Mouse (Mus musculus) embryonic facial prominence, embryonic 13.5 days (tissue): Measurements from ENCODE around the gene Tnc. TPM values are rescaled to one million over a fixed set of nuclear protein-coding genes. Genes with fewer than 3 reads are reported as not detected.

Experiments
- ATAC-seq: fragments of 200-750 bp; cut with Nextera tagmentation; 2 replicates; pipeline ENCODE4 v1.8.0; 2017; ENCODE audit warnings: low read depth; ENCODE audit not compliant: insufficient number of reproducible peaks, insufficient read depth, low FRiP score, low TSS enrichment
- H3K27ac ChIP-seq: fragments of 300-500 bp; sonication (generic); 2 replicates; pipeline ENCODE4 v1.5.1; 2015; ENCODE audit warnings: moderate library complexity, mild to moderate bottlenecking, inconsistent platforms
- H3K27me3 ChIP-seq: fragments of 300-500 bp; sonication (generic); 2 replicates; pipeline ENCODE4 v1.6.1; 2015; ENCODE audit warnings: mild to moderate bottlenecking, inconsistent platforms
- H3K36me3 ChIP-seq: fragments of 300-500 bp; sonication (generic); 2 replicates; pipeline ENCODE4 v1.6.1; 2015; ENCODE audit warnings: mild to moderate bottlenecking, inconsistent platforms
- H3K4me1 ChIP-seq: fragments of 300-500 bp; sonication (generic); 2 replicates; pipeline ENCODE4 v1.6.1; 2015; ENCODE audit warnings: inconsistent platforms
- H3K4me2 ChIP-seq: fragments of 300-500 bp; sonication (generic); 2 replicates; pipeline ENCODE4 v1.6.1; 2015; ENCODE audit warnings: moderate library complexity, mild to moderate bottlenecking, inconsistent platforms
- H3K4me3 ChIP-seq: fragments of 300-500 bp; sonication (generic); 2 replicates; pipeline ENCODE4 v1.5.1; 2015; ENCODE audit warnings: mild to moderate bottlenecking, inconsistent platforms
- H3K9ac ChIP-seq: fragments of 300-500 bp; sonication (generic); 2 replicates; pipeline ENCODE4 v1.6.1; 2015; ENCODE audit warnings: mild to moderate bottlenecking, inconsistent platforms
- H3K9me3 ChIP-seq: fragments of 300-500 bp; sonication (generic); 2 replicates; pipeline ENCODE4 v1.6.1; 2016; ENCODE audit warnings: inconsistent platforms
- WGBS: fragments of 180-500 bp; shearing (Covaris S2); methylation state at CpG from one replicate; pipeline ENCODE4 v1.1.7; 2015; ENCODE audit warnings: mixed read lengths; 5-methylcytosine and 5-hydroxymethylcytosine counted together
- polyA plus RNA-seq: library from polyadenylated mRNA; unstranded; fragments of >200 nt; fragmentation: Nextera tagmentation; extraction: Ambion mirVana; gene quantifications from 2 replicates; pipeline ENCODE4 v1.2.1, GENCODE M21; 2015

The Tnc gene
- polyA plus RNA-seq, 1 experiment from 2014 or later: 48.0 TPM

DNA sequence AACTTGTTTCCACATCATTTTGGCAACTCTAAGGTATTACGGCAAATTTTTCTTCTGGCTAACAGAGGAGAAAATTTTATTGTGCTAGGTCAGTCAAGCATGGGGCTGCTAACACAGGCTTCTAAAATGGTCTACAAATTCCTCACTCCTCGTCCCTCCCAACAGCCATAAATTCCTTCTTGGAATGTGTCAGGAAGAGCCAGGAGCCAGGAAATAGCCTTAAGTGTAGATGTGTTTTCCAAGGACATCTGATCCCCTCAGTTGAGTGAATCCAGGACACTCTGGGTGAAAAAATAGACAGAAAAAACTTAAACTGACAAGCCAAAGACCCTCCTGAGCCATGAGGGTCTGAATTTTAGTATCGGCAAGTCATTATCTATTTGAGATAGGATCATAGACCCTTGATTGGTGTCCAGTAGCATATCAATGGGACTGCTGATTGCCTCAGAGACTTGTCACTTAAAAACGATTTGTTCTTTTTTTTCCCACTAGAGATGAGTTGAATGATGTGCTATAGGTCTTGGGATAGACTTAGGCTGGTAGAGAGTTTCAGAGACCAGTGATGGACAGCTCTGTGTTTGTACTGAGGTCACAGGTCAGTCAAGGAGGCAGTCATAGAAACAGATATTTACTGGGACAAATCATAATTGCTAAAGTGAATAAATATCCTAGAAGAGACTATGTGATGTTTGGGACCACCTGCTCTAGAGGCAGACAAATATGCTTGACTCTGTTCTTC, 22.6 kb downstream of the Tnc start:
- Histone ChIP-seq H3K27me3 (no peaks in the 10 kb centered on the region), H3K9me3 (no peaks in the 10 kb centered on the region), H3K4me3 (no peak overlapping the region), H3K4me1 (peaks cover 14% of the 10 kb centered on the region), H3K36me3 (peaks cover 9% of the 10 kb centered on the region; the same call in 1 of the 2 replicates), H3K27ac (no peak overlapping the region), H3K4me2 (no peak overlapping the region), H3K9ac (no peak overlapping the region)
- 62% methylated on average over 4 of the region's 4 CpGs for WGBS
- ATAC-seq: no peak

- ATAC-seq: no peak
- WGBS: 86% methylated on average over 10 of the region's 10 CpGs
- H3K9me3 ChIP-seq: no peaks in the 10 kb centered on the region
Observed at GRCm38 (mm10) chr4:64020930-64021589, 25.8 kb downstream of the Tnc start.

DNA sequence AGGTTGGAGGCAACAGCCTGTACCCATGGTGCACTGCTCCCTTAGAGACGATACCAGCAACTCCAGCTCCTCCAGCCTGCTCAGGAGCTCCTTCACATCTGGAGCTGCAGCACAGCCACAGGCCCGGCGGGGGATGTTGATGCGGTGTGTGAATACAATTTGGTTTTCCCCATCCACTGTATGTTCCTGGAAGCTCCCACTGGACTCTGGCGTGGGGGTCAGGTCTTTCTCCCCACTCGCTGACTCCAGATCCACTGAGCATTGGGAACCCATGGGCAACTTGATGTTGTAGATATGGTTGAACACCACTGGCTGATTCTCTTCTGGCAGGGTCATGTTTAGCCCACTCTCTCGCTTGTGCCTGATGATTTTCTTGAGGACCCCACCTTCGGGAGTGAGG, 26.7 kb downstream of the Tnc start:
- Histone ChIP-seq H3K9me3 (no peaks in the 10 kb centered on the region), H3K36me3 (peaks cover 40% of the 10 kb centered on the region), H3K27ac (no peak overlapping the region), H3K4me3 (no peak overlapping the region), H3K4me2 (no peak overlapping the region), H3K9ac (no peak overlapping the region), H3K27me3 (no peaks in the 10 kb centered on the region), H3K4me1 (peaks cover 1% of the 10 kb centered on the region)
- WGBS: 90% methylated on average over 8 of the region's 8 CpGs
- ATAC-seq: no peak

More at GRCm38 (mm10) chr4:64020930-64021589, 25.8 kb downstream of the Tnc start:
- no peak overlapping the region for H3K4me3 ChIP-seq
- H3K4me1 ChIP-seq: peaks cover 8% of the 10 kb centered on the region
- no peak overlapping the region for H3K27ac ChIP-seq
- peaks cover 35% of the 10 kb centered on the region for H3K36me3 ChIP-seq
- H3K9ac ChIP-seq: no peak overlapping the region
- H3K27me3 ChIP-seq: no peaks in the 10 kb centered on the region
- no peak overlapping the region for H3K4me2 ChIP-seq

- no peaks in the 10 kb centered on the region for H3K9me3 ChIP-seq
- no peaks in the 10 kb centered on the region for H3K27me3 ChIP-seq
- H3K36me3 ChIP-seq: peaks cover 56% of the 10 kb centered on the region
- no peaks in the 10 kb centered on the region for H3K4me1 ChIP-seq
- ATAC-seq: no peak
- no peak overlapping the region for H3K4me3 ChIP-seq
- 33% methylated on average over 2 of the region's 2 CpGs for WGBS
- H3K4me2 ChIP-seq: no peak overlapping the region
- no peak overlapping the region for H3K9ac ChIP-seq
- H3K27ac ChIP-seq: no peak overlapping the region
Observed at GRCm38 (mm10) chr4:64011308-64011707, 35.5 kb downstream of the Tnc start.

GRCm38 (mm10) chr4:64009936-64010335, 36.9 kb downstream of the Tnc start:
- ATAC-seq: no peak
- Histone ChIP-seq H3K27ac (no peak overlapping the region), H3K4me1 (no peaks in the 10 kb centered on the region), H3K36me3 (peaks cover 62% of the 10 kb centered on the region), H3K27me3 (no peaks in the 10 kb centered on the region), H3K9ac (no peak overlapping the region), H3K4me2 (no peak overlapping the region), H3K9me3 (no peaks in the 10 kb centered on the region), H3K4me3 (no peak overlapping the region)
- WGBS: 79% methylated on average over 1 of the region's 1 CpGs

GRCm38 (mm10) chr4:64005198-64005597, 41.6 kb downstream of the Tnc start:
- Histone ChIP-seq H3K4me2 (no peak overlapping the region), H3K9ac (no peak overlapping the region), H3K36me3 (peaks cover 64% of the 10 kb centered on the region), H3K27ac (no peak overlapping the region), H3K9me3 (no peaks in the 10 kb centered on the region), H3K4me3 (no peak overlapping the region), H3K27me3 (no peaks in the 10 kb centered on the region), H3K4me1 (peaks cover 13% of the 10 kb centered on the region)
- WGBS: 87% methylated on average over 4 of the region's 4 CpGs
- no peak for ATAC-seq

- no peak for ATAC-seq
- Histone ChIP-seq H3K4me1 (peaks cover 13% of the 10 kb centered on the region), H3K27me3 (no peaks in the 10 kb centered on the region), H3K4me3 (no peak overlapping the region), H3K9me3 (no peaks in the 10 kb centered on the region), H3K4me2 (no peak overlapping the region), H3K36me3 (peaks cover 69% of the 10 kb centered on the region), H3K9ac (no peak overlapping the region), H3K27ac (no peak overlapping the region)
- WGBS: 63% methylated on average over 3 of the region's 3 CpGs
Observed at GRCm38 (mm10) chr4:64003677-64004076, 43.1 kb downstream of the Tnc start.

- peaks cover 55% of the 10 kb centered on the region for H3K36me3 ChIP-seq
- H3K4me3 ChIP-seq: no peak overlapping the region
- H3K27ac ChIP-seq: no peak overlapping the region
- H3K4me1 ChIP-seq: peaks cover 13% of the 10 kb centered on the region
- 55% methylated on average over 2 of the region's 2 CpGs for WGBS
- H3K4me2 ChIP-seq: no peak overlapping the region
- no peaks in the 10 kb centered on the region for H3K9me3 ChIP-seq
- no peak overlapping the region for H3K9ac ChIP-seq
- H3K27me3 ChIP-seq: no peaks in the 10 kb centered on the region
- no peak for ATAC-seq
Observed at GRCm38 (mm10) chr4:64002168-64002567, 44.6 kb downstream of the Tnc start.

GRCm38 (mm10) chr4:64000788-64001187, 46.0 kb downstream of the Tnc start:
- 88% methylated on average over 3 of the region's 3 CpGs for WGBS
- H3K9ac ChIP-seq: no peak overlapping the region
- no peaks in the 10 kb centered on the region for H3K27me3 ChIP-seq
- ATAC-seq: no peak
- H3K9me3 ChIP-seq: no peaks in the 10 kb centered on the region
- peaks cover 42% of the 10 kb centered on the region for H3K36me3 ChIP-seq
- no peak overlapping the region for H3K4me3 ChIP-seq
- no peak overlapping the region for H3K4me2 ChIP-seq
- H3K4me1 ChIP-seq: peaks cover 13% of the 10 kb centered on the region
- no peak overlapping the region for H3K27ac ChIP-seq

- H3K36me3 ChIP-seq: peaks cover 42% of the 10 kb centered on the region
- WGBS: 88% methylated on average over 4 of the region's 4 CpGs
- no peaks in the 10 kb centered on the region for H3K9me3 ChIP-seq
- no peaks in the 10 kb centered on the region for H3K27me3 ChIP-seq
- ATAC-seq: no peak
- no peak overlapping the region for H3K9ac ChIP-seq
- H3K4me2 ChIP-seq: no peak overlapping the region
- H3K27ac ChIP-seq: no peak overlapping the region
- H3K4me3 ChIP-seq: no peak overlapping the region
- peaks cover 13% of the 10 kb centered on the region for H3K4me1 ChIP-seq
Observed at GRCm38 (mm10) chr4:64000293-64000692, 46.5 kb downstream of the Tnc start.

- H3K9ac ChIP-seq: no peak overlapping the region
- H3K27me3 ChIP-seq: no peaks in the 10 kb centered on the region
- H3K27ac ChIP-seq: no peak overlapping the region
- H3K9me3 ChIP-seq: no peaks in the 10 kb centered on the region
- ATAC-seq: no peak
- H3K4me3 ChIP-seq: no peak overlapping the region
- H3K4me1 ChIP-seq: peaks cover 15% of the 10 kb centered on the region
- 35% methylated on average over 2 of the region's 2 CpGs for WGBS
- H3K4me2 ChIP-seq: no peak overlapping the region
- H3K36me3 ChIP-seq: peaks cover 11% of the 10 kb centered on the region
Observed at GRCm38 (mm10) chr4:63993462-63994113, 53.2 kb downstream of the Tnc start.

DNA sequence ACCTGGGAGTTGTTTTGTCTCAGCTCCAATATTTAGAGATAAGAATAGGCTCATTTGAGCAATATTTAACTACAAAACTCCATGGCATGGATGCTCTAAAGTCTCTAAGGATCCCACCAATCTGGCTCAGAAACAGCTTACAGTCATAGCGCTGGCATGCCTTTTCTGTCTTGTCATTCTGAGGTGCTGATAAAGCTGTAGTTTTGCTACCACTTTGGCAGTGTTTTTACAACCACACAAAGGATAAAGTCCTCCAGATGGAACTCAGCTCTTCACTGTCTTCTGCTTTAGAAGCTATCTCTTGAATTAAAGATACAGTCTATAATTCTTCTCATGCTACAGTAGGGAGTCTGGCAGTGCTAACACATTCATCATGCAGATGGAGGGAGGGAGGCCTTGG, 56.6 kb downstream of the Tnc start:
- Histone ChIP-seq H3K27ac (no peak overlapping the region), H3K4me2 (no peak overlapping the region), H3K4me3 (no peak overlapping the region), H3K27me3 (no peaks in the 10 kb centered on the region), H3K36me3 (peaks cover 6% of the 10 kb centered on the region; the same call in 1 of the 2 replicates), H3K9ac (no peak overlapping the region), H3K4me1 (peaks cover 15% of the 10 kb centered on the region), H3K9me3 (no peaks in the 10 kb centered on the region)
- WGBS: 88% methylated on average over 1 of the region's 1 CpGs
- ATAC-seq: no peak
